Mouse (Mus musculus) limb, embryonic 15.5 days (tissue): ENCODE measurements around the gene Nit2. TPM values are rescaled to one million over a fixed set of nuclear protein-coding genes. Genes with fewer than 3 reads are reported as not detected.

ENCODE experiments used
- ATAC-seq: fragments of 200-750 bp; cut with Nextera tagmentation; 2 replicates; pipeline ENCODE4 v1.8.0; 2017; ENCODE audit warnings: low read depth, moderate TSS enrichment; ENCODE audit not compliant: insufficient number of reproducible peaks, low FRiP score, low TSS enrichment
- H3K27ac ChIP-seq: fragments of 300-500 bp; sonication (generic); 2 replicates; pipeline ENCODE4 v1.5.1; 2015; ENCODE audit warnings: moderate library complexity, mild to moderate bottlenecking, inconsistent platforms
- H3K27me3 ChIP-seq: fragments of 300-500 bp; sonication (generic); 2 replicates; pipeline ENCODE4 v1.6.1; 2015; ENCODE audit warnings: inconsistent platforms
- H3K36me3 ChIP-seq: fragments of 300-500 bp; sonication (generic); 2 replicates; pipeline ENCODE4 v1.6.1; 2015; ENCODE audit warnings: inconsistent platforms
- H3K4me1 ChIP-seq: fragments of 300-500 bp; sonication (generic); 2 replicates; pipeline ENCODE4 v1.6.1; 2015; ENCODE audit warnings: inconsistent platforms
- H3K4me2 ChIP-seq: fragments of 300-500 bp; sonication (generic); 2 replicates; pipeline ENCODE4 v1.6.1; 2015; ENCODE audit warnings: mild to moderate bottlenecking, inconsistent platforms
- H3K4me3 ChIP-seq: fragments of 300-500 bp; sonication (generic); 2 replicates; pipeline ENCODE4 v1.5.1; 2015; ENCODE audit warnings: mild to moderate bottlenecking, inconsistent platforms
- H3K9ac ChIP-seq: fragments of 300-500 bp; sonication (generic); 2 replicates; pipeline ENCODE4 v1.6.1; 2015; ENCODE audit warnings: inconsistent platforms
- H3K9me3 ChIP-seq: fragments of 300-500 bp; sonication (generic); 2 replicates; pipeline ENCODE4 v1.6.1; 2016; ENCODE audit warnings: inconsistent platforms
- WGBS: fragments of 180-500 bp; shearing (Covaris S2); methylation state at CpG from one replicate; pipeline ENCODE4 v1.1.7; 2015; 5-methylcytosine and 5-hydroxymethylcytosine counted together
- polyA plus RNA-seq: library from polyadenylated mRNA; unstranded; fragments of >200 nt; fragmentation: Nextera tagmentation; extraction: Ambion mirVana; gene quantifications from 2 replicates; pipeline ENCODE4 v1.2.1, GENCODE M21; 2015

Gene Nit2
- polyA plus RNA-seq, 1 experiment from 2014 or later: 82.3 TPM

DNA sequence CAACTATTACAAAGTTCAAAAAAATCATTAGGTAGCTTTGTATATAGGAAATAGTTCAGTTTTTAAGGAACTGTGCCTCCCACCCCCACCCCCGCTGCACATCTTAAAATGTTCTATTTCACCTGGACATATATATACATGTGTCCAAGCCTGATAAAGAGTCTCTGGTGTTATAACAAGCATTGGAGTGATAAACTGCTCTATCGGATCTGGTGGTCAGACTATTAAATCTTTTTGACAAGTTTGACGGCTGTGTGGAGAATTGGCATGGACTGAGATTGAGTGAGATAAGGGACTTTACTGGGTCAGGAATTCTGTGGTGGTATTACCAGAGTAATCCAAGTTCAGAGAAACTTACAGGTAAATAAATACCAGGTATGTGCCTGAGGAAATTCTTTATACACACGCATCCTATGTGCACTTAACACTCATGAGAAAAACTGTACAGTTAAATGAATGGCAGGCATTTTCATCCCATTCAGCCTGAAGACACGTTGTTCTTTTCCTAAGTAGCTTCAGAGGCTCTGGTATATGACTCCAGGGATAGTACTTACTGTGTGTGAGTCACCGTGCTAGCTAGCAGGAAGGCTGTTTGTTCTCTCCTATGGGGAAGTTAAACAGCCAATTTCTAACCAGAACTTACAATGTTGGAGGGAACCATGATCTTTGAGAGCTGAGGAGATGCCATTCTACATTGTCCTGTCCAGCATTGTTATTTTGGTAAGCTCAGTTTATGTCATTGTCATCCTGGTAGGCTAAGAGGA lies 44.3 kb downstream of the Nit2 start:
- ATAC-seq: no peak
- no peaks in the 10 kb centered on the region for H3K27me3 ChIP-seq
- H3K27ac ChIP-seq: no peak overlapping the region
- 42% methylated on average over 6 of the region's 6 CpGs for WGBS
- peak overlapping the region; percentile 68 for H3K4me2 ChIP-seq
- H3K36me3 ChIP-seq: no peaks in the 10 kb centered on the region
- peaks cover 14% of the 10 kb centered on the region for H3K4me1 ChIP-seq
- peak overlapping the region; percentile 100 for H3K4me3 ChIP-seq
- no peaks in the 10 kb centered on the region for H3K9me3 ChIP-seq
- no peak overlapping the region for H3K9ac ChIP-seq

DNA sequence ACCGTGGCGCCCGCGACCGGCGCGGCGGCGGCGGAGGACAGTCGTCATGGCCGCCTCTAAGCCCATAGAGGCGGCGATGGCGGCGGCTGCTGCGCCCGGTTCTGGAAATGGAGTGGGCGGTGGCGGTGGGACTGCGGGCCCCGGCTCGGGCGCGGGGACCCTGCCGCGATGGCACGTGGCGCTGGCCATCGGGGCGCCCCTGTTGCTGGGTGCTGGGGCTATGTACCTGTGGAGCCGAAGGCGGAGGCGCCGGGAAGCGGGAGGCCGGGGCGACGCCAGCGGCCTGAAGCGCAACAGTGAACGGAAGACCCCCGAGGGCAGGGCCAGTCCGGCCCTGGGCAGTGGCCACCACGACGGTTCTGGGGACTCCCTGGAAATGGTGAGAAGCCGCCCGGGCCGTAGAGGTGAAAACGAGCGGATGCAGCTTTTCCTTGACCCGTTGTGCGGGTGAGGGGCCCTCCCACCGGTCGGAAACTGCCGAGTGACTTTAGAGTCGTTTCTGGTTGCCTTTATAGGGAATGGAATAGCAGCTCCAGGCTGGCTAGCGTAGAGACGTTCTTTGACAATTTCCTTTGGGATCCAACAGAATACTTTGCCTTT lies 45.2 kb downstream of the Nit2 start:
- ATAC-seq: peak; percentile 9
- H3K4me3 ChIP-seq: peak overlapping the region; percentile 100

GRCm38 (mm10) chr16:57120913-57121815 lies 46.0 kb downstream of the Nit2 start, which contains the start of gene Tomm70a:
Gene Tomm70a (plus strand): TSS chr16:57121703.
- Histone ChIP-seq H3K4me3 (peak within 1 kb of the TSS; percentile 100), H3K27me3 (no peaks in the 10 kb centered on the region), H3K27ac (peak within 1 kb of the TSS; percentile 94), H3K4me2 (peak within 1 kb of the TSS; percentile 68), H3K9ac (peak within 1 kb of the TSS; percentile 99), H3K36me3 (no peaks in the 10 kb centered on the region), H3K9me3 (no peaks in the 10 kb centered on the region), H3K4me1 (peaks cover 14% of the 10 kb centered on the region)
- WGBS: under 1% methylated on average over 36 of the region's 37 CpGs
- ATAC-seq: peak; percentile 99

More for the DNA sequence above, 45.2 kb downstream of the Nit2 start:
- H3K9me3 ChIP-seq: no peaks in the 10 kb centered on the region
- H3K27me3 ChIP-seq: no peaks in the 10 kb centered on the region
- peak overlapping the region; percentile 68 for H3K4me2 ChIP-seq
- peak overlapping the region; percentile 94 for H3K27ac ChIP-seq
- H3K36me3 ChIP-seq: no peaks in the 10 kb centered on the region
- under 1% methylated on average over 49 of the region's 59 CpGs for WGBS
- H3K4me1 ChIP-seq: peaks cover 14% of the 10 kb centered on the region
- peak overlapping the region; percentile 99 for H3K9ac ChIP-seq

DNA sequence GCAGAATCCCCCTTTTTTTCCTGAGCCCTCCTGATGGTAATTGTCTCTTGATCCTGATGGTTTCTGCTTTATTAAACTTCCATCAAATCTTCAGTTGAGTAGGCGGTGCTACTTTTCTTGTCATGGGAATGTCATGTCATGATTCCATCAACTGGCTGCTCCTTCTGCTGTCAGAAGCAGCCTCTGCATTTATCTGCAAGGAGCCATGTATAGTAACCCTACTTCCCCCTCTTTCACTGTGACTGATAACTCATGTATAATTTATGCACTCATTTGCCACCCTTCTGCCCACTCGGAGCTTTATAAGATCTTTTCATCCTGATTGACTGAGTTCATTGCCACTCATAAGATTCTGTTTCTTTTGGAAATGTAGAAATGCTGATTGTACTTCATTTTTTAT lies 49.6 kb downstream of the Nit2 start:
- no peak overlapping the region for H3K4me3 ChIP-seq
- WGBS: 86% methylated on average over 2 of the region's 2 CpGs
- no peak for ATAC-seq

DNA sequence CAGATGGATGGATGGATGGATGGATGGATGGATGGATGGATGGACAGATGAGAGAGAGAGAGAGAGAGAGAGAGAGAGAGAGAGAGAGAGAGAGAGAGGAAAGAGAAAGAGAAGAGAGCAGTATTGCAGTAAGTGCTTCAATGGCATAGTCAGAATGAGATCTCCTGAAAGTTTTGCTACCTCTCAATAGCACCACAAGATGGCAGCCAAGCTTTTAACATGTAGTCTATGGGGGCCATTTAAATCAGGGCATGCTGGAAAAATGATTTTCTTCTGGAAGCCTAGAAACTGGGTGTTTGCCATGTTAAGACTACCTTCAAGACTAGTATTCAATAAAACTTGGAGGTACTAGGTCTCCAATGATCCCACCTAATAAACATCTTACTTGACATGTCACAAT lies 51.1 kb downstream of the Nit2 start:
- Histone ChIP-seq H3K36me3 (no peaks in the 10 kb centered on the region), H3K4me3 (no peak overlapping the region), H3K9ac (no peak overlapping the region), H3K27ac (no peak overlapping the region), H3K4me2 (no peak overlapping the region), H3K27me3 (no peaks in the 10 kb centered on the region), H3K4me1 (no peaks in the 10 kb centered on the region), H3K9me3 (no peaks in the 10 kb centered on the region)
- ATAC-seq: no peak

More for the DNA sequence above, 49.6 kb downstream of the Nit2 start:
- H3K4me1 ChIP-seq: peaks cover under 1% of the 10 kb centered on the region
- H3K27ac ChIP-seq: no peak overlapping the region
- no peak overlapping the region for H3K9ac ChIP-seq
- no peaks in the 10 kb centered on the region for H3K27me3 ChIP-seq
- H3K36me3 ChIP-seq: no peaks in the 10 kb centered on the region
- H3K4me2 ChIP-seq: no peak overlapping the region
- H3K9me3 ChIP-seq: no peaks in the 10 kb centered on the region

Other genes with a start within 250 kb of the Nit2 start
- 0.38 and 0.46 TPM in 2 replicates for gene Lnp1, start 239.3 kb downstream of the Nit2 start, polyA plus RNA-seq
- gene Tmem45a2, start 96.0 kb downstream of the Nit2 start, polyA plus RNA-seq: not detected in 2 replicates
- gene Tomm70a, start 45.6 kb downstream of the Nit2 start, polyA plus RNA-seq: 29.3 and 32.7 TPM in 2 replicates
- 34.6 and 36.3 TPM in 2 replicates for gene Tbc1d23, start 64.2 kb upstream of the Nit2 start, polyA plus RNA-seq
- not detected in 2 replicates for gene Tmem30c, start 125.5 kb upstream of the Nit2 start, polyA plus RNA-seq
- 46.3 and 46.8 TPM in 2 replicates for gene Filip1l, start 185.8 kb upstream of the Nit2 start, polyA plus RNA-seq